Mouse (Mus musculus): ENCODE results near the gene Ddx31. TPM values are rescaled to one million over a fixed set of nuclear protein-coding genes. Genes with fewer than 3 reads are reported as not detected.

The Ddx31 gene
- polyA plus RNA-seq, 1 experiment from 2014 or later, result 14.8 TPM

GRCm38 (mm10) chr2:28907691-28908388 is 67.6 kb downstream of the Ddx31 start:
- 5% methylated on average over 10 of the region's 10 CpGs for WGBS
- Histone ChIP-seq H3K36me3 (peaks cover 28% of the 10 kb centered on the region), H3K4me1 (peaks cover 23% of the 10 kb centered on the region), H3K27ac (no peak overlapping the region), H3K9ac (no peak overlapping the region), H3K9me3 (no peaks in the 10 kb centered on the region), H3K4me2 (peak overlapping the region; percentile 34; the same call in 1 of the 2 replicates), H3K27me3 (peaks cover 72% of the 10 kb centered on the region), H3K4me3 (peak overlapping the region; percentile 19; the same call in 1 of the 2 replicates)
- ATAC-seq (ENCODE audit: insufficient number of reproducible peaks, low FRiP score, low TSS enrichment, low read depth), result no peak

GRCm38 (mm10) chr2:28908389-28909153 is 68.4 kb downstream of the Ddx31 start:
- WGBS, result under 1% methylated on average over 39 of the region's 39 CpGs
- Histone ChIP-seq H3K27ac (no peak overlapping the region), H3K27me3 (peaks cover 79% of the 10 kb centered on the region), H3K4me2 (peak overlapping the region; percentile 34), H3K36me3 (peaks cover 28% of the 10 kb centered on the region), H3K9ac (no peak overlapping the region), H3K4me3 (peak overlapping the region; percentile 19), H3K4me1 (peaks cover 23% of the 10 kb centered on the region), H3K9me3 (no peaks in the 10 kb centered on the region)
- no peak for ATAC-seq (ENCODE audit: insufficient number of reproducible peaks, low FRiP score, low TSS enrichment, low read depth)

GRCm38 (mm10) chr2:28909186-28909817 is 69.1 kb downstream of the Ddx31 start:
- under 1% methylated on average over 41 of the region's 41 CpGs for WGBS
- no peak for ATAC-seq (ENCODE audit: insufficient number of reproducible peaks, low FRiP score, low TSS enrichment, low read depth)
- no peaks in the 10 kb centered on the region for H3K9me3 ChIP-seq
- no peak overlapping the region for H3K9ac ChIP-seq
- no peak overlapping the region for H3K27ac ChIP-seq
- H3K4me2 ChIP-seq, result 0 out of 2 replicates have a peak overlapping the region, but pooled peaks have one; percentile 2
- peaks cover 23% of the 10 kb centered on the region for H3K4me1 ChIP-seq
- peak overlapping the region; percentile 7 for H3K4me3 ChIP-seq
- H3K27me3 ChIP-seq, result peaks cover 86% of the 10 kb centered on the region
- H3K36me3 ChIP-seq, result peaks cover 22% of the 10 kb centered on the region

- no peaks in the 10 kb centered on the region for H3K9me3 ChIP-seq
- ATAC-seq (ENCODE audit: insufficient number of reproducible peaks, low FRiP score, low TSS enrichment, low read depth), result no peak
- H3K4me3 ChIP-seq, result no peak overlapping the region
- H3K4me1 ChIP-seq, result peaks cover 23% of the 10 kb centered on the region
- WGBS, result 4% methylated on average over 25 of the region's 25 CpGs
- no peak overlapping the region for H3K27ac ChIP-seq
- no peak overlapping the region for H3K4me2 ChIP-seq
- H3K9ac ChIP-seq, result no peak overlapping the region
- peaks cover 94% of the 10 kb centered on the region for H3K27me3 ChIP-seq
- peaks cover 14% of the 10 kb centered on the region for H3K36me3 ChIP-seq
Measured at GRCm38 (mm10) chr2:28909818-28910710, 69.9 kb downstream of the Ddx31 start.

GRCm38 (mm10) chr2:28910877-28911276 is 70.7 kb downstream of the Ddx31 start:
- Histone ChIP-seq H3K27ac (no peak overlapping the region), H3K9ac (no peak overlapping the region), H3K4me2 (no peak overlapping the region), H3K4me3 (no peak overlapping the region), H3K27me3 (peaks cover 98% of the 10 kb centered on the region), H3K4me1 (peaks cover 23% of the 10 kb centered on the region), H3K9me3 (no peaks in the 10 kb centered on the region), H3K36me3 (peaks cover 6% of the 10 kb centered on the region; the same call in 1 of the 2 replicates)
- no peak for ATAC-seq (ENCODE audit: insufficient number of reproducible peaks, low FRiP score, low TSS enrichment, low read depth)
- WGBS, result 9% methylated on average over 3 of the region's 3 CpGs

GRCm38 (mm10) chr2:28911331-28912038 is 71.3 kb downstream of the Ddx31 start:
- no peak overlapping the region for H3K9ac ChIP-seq
- H3K27me3 ChIP-seq, result peaks cover 100% of the 10 kb centered on the region
- H3K27ac ChIP-seq, result no peak overlapping the region
- 2% methylated on average over 44 of the region's 44 CpGs for WGBS
- no peaks in the 10 kb centered on the region for H3K9me3 ChIP-seq
- H3K4me3 ChIP-seq, result no peak overlapping the region
- H3K4me2 ChIP-seq, result no peak overlapping the region
- ATAC-seq (ENCODE audit: insufficient number of reproducible peaks, low FRiP score, low TSS enrichment, low read depth), result no peak
- peaks cover 25% of the 10 kb centered on the region for H3K4me1 ChIP-seq
- peaks cover 4% of the 10 kb centered on the region; the same call in 1 of the 2 replicates for H3K36me3 ChIP-seq

GRCm38 (mm10) chr2:28912039-28912700 is 72.0 kb downstream of the Ddx31 start:
- H3K9me3 ChIP-seq, result no peaks in the 10 kb centered on the region
- H3K27ac ChIP-seq, result no peak overlapping the region
- no peak overlapping the region for H3K4me3 ChIP-seq
- H3K4me2 ChIP-seq, result no peak overlapping the region
- H3K9ac ChIP-seq, result no peak overlapping the region
- H3K4me1 ChIP-seq, result peaks cover 27% of the 10 kb centered on the region
- 2% methylated on average over 33 of the region's 33 CpGs for whole genome bisulfite sequencing
- peaks cover 100% of the 10 kb centered on the region for H3K27me3 ChIP-seq
- no peak for ATAC-seq (ENCODE audit: insufficient number of reproducible peaks, low FRiP score, low TSS enrichment, low read depth)
- H3K36me3 ChIP-seq, result no peaks in the 10 kb centered on the region

GRCm38 (mm10) chr2:28912961-28913360 is 72.8 kb downstream of the Ddx31 start:
- Histone ChIP-seq H3K9me3 (no peaks in the 10 kb centered on the region), H3K4me2 (no peak overlapping the region), H3K4me3 (no peak overlapping the region), H3K27me3 (peaks cover 100% of the 10 kb centered on the region), H3K9ac (no peak overlapping the region), H3K36me3 (no peaks in the 10 kb centered on the region), H3K27ac (no peak overlapping the region), H3K4me1 (peaks cover 33% of the 10 kb centered on the region)
- 1% methylated on average over 4 of the region's 4 CpGs for WGBS
- no peak for ATAC-seq (ENCODE audit: insufficient number of reproducible peaks, low FRiP score, low TSS enrichment, low read depth)

GRCm38 (mm10) chr2:28914121-28914520 is 73.9 kb downstream of the Ddx31 start:
- no peak overlapping the region for H3K4me3 ChIP-seq
- H3K27ac ChIP-seq, result no peak overlapping the region
- H3K9me3 ChIP-seq, result no peaks in the 10 kb centered on the region
- H3K27me3 ChIP-seq, result peaks cover 100% of the 10 kb centered on the region
- H3K36me3 ChIP-seq, result no peaks in the 10 kb centered on the region
- no peak for ATAC-seq (ENCODE audit: insufficient number of reproducible peaks, low FRiP score, low TSS enrichment, low read depth)
- no peak overlapping the region for H3K4me2 ChIP-seq
- H3K9ac ChIP-seq, result no peak overlapping the region
- peaks cover 22% of the 10 kb centered on the region for H3K4me1 ChIP-seq
- WGBS, result 0% methylated on average over 2 of the region's 2 CpGs

- Histone ChIP-seq H3K4me1 (peaks cover 17% of the 10 kb centered on the region), H3K27ac (no peak overlapping the region), H3K27me3 (peaks cover 98% of the 10 kb centered on the region), H3K9ac (no peak overlapping the region), H3K9me3 (no peaks in the 10 kb centered on the region), H3K4me2 (no peak overlapping the region), H3K4me3 (no peak overlapping the region), H3K36me3 (no peaks in the 10 kb centered on the region)
- 2% methylated on average over 22 of the region's 22 CpGs for WGBS
- ATAC-seq (ENCODE audit: insufficient number of reproducible peaks, low FRiP score, low TSS enrichment, low read depth), result no peak
Measured at GRCm38 (mm10) chr2:28915104-28915738, 75.0 kb downstream of the Ddx31 start.
